Mouse (Mus musculus) liver, embryonic 14.5 days (tissue): ENCODE results near the gene Gramd4. TPM values are rescaled to one million over a fixed set of nuclear protein-coding genes. Genes with fewer than 3 reads are reported as not detected.

ENCODE experiments used
- ATAC-seq: fragments of 200-750 bp; cut with Nextera tagmentation; 2 replicates; pipeline ENCODE4 v1.8.0; 2017; ENCODE audit warnings: moderate number of reproducible peaks, mild to moderate bottlenecking, moderate library complexity; ENCODE audit not compliant: insufficient read depth
- DNase-seq, 3 experiments: peaks; one replicate each; pipeline ENCODE4 v3.0.0-alpha.2; 2012 to 2013; ENCODE audit warnings: low read depth in 3 of 3, low spot score in 3 of 3
- H3K27ac ChIP-seq: fragments of 300-500 bp; sonication (generic); 2 replicates; pipeline ENCODE4 v1.5.1; 2014; ENCODE audit warnings: moderate library complexity, mild to moderate bottlenecking, control low read depth, inconsistent platforms
- H3K27me3 ChIP-seq: fragments of 300-500 bp; sonication (generic); 2 replicates; pipeline ENCODE4 v1.6.1; 2014; ENCODE audit warnings: mild to moderate bottlenecking, low read length, moderate library complexity; ENCODE audit not compliant: control insufficient read depth, insufficient read depth
- H3K36me3 ChIP-seq: fragments of 300-500 bp; sonication (generic); replicated peaks from 2 replicates; pipeline ENCODE4 v1.6.1; 2014; ENCODE audit warnings: low read depth; ENCODE audit not compliant: control insufficient read depth, insufficient read depth
- H3K4me1 ChIP-seq, 2 experiments: fragments of 200-500 bp in 1 of 2; fragments of 300-500 bp in 1 of 2; sonication (generic) in 1 of 2; replicated peaks; 2 replicates each; pipeline ENCODE4 v1.6.1; 2012 to 2014; ENCODE audit warnings: antibody characterized with exemption in 1 of 2, inconsistent platforms in 1 of 2, low read length in 1 of 2; ENCODE audit not compliant: control insufficient read depth in 2 of 2, insufficient read depth in 2 of 2
- H3K4me2 ChIP-seq: fragments of 300-500 bp; sonication (generic); 2 replicates; pipeline ENCODE4 v1.6.1; 2014; ENCODE audit warnings: low read depth, mild to moderate bottlenecking, control low read depth, moderate library complexity
- H3K4me3 ChIP-seq, 2 experiments: fragments of 200-500 bp in 1 of 2; fragments of 300-500 bp in 1 of 2; sonication (generic) in 1 of 2; 2 replicates each; pipeline ENCODE4 v1.5.1; 2012 to 2014; ENCODE audit warnings: low read depth in 2 of 2, low read length in 2 of 2, mild to moderate bottlenecking in 2 of 2, control low read depth in 1 of 2, inconsistent platforms in 1 of 2, moderate library complexity in 1 of 2; ENCODE audit not compliant: insufficient read depth in 1 of 2
- H3K9ac ChIP-seq: fragments of 300-500 bp; sonication (generic); replicated peaks from 2 replicates; pipeline ENCODE4 v1.6.1; 2014; ENCODE audit warnings: mild to moderate bottlenecking, control low read depth, moderate library complexity
- H3K9me3 ChIP-seq: fragments of 300-500 bp; sonication (generic); 2 replicates; pipeline ENCODE4 v1.6.1; 2016; ENCODE audit warnings: low read length, mixed read lengths; ENCODE audit not compliant: control insufficient read depth
- CTCF ChIP-seq: IDR thresholded peaks from 2 replicates; pipeline ENCODE4 v1.5.1; 2016; ENCODE audit warnings: antibody characterized with exemption, low read depth, control low read depth
- EP300 ChIP-seq: IDR thresholded peaks from 2 replicates; pipeline ENCODE4 v1.6.1; 2016; ENCODE audit warnings: antibody characterized with exemption, low read depth
- WGBS: fragments of 180-500 bp; shearing (Covaris S2); extraction: QIAGEN DNeasy Blood & Tissue Kit; methylation state at CpG from one replicate; pipeline ENCODE4 v1.1.7; 2014; ENCODE audit not compliant: insufficient replicate concordance; 5-methylcytosine and 5-hydroxymethylcytosine counted together
- polyA plus RNA-seq, 2 experiments: library from polyadenylated mRNA; depleted of rRNA in 1 of 2; stranded (reverse) in 1 of 2; unstranded in 1 of 2; fragments of >200 nt; fragmentation: Nextera tagmentation in 1 of 2; extraction: Ambion mirVana in 1 of 2; gene quantifications; 2 replicates each; pipeline versions ENCODE4 v1.2.1 to v1.2.3; 2012 to 2014

The Gramd4 gene
- polyA plus RNA-seq, 2 experiments: 2.5 to 7.5 TPM

GRCm38 (mm10) chr15:86167787-86168504 lies 110.5 kb downstream of the Gramd4 start:
- TF ChIP-seq CTCF (no peak), EP300 (no peak)
- Histone ChIP-seq H3K27me3 (no peaks in the 10 kb centered on the region), H3K27ac (no peak overlapping the region), H3K36me3 (no peaks in the 10 kb centered on the region), H3K4me2 (no peak overlapping the region), H3K4me3 (no peak overlapping the region), H3K9me3 (no peaks in the 10 kb centered on the region), H3K9ac (no peak overlapping the region), H3K4me1 (no peaks in the 10 kb centered on the region; a peak in 1 of 4 replicates)
- DNase-seq: no peak
- WGBS: 54% methylated on average over 10 of the region's 10 CpGs
- ATAC-seq: no peak

GRCm38 (mm10) chr15:86168505-86168867 lies 111.0 kb downstream of the Gramd4 start:
- DNase-seq: no peak

GRCm38 (mm10) chr15:86168941-86169816 lies 111.7 kb downstream of the Gramd4 start:
- Histone ChIP-seq H3K27me3 (no peaks in the 10 kb centered on the region), H3K27ac (no peak overlapping the region), H3K36me3 (no peaks in the 10 kb centered on the region), H3K9ac (no peak overlapping the region), H3K4me2 (no peak overlapping the region), H3K4me3 (no peak overlapping the region), H3K4me1 (no peaks in the 10 kb centered on the region; a peak in 1 of 4 replicates), H3K9me3 (no peaks in the 10 kb centered on the region)
- ATAC-seq: no peak
- no peak for DNase-seq
- 64% methylated on average over 12 of the region's 12 CpGs for WGBS
- TF ChIP-seq CTCF (no peak), EP300 (no peak)

More at GRCm38 (mm10) chr15:86168505-86168867, 111.0 kb downstream of the Gramd4 start:
- no peaks in the 10 kb centered on the region for H3K27me3 ChIP-seq
- no peak overlapping the region for H3K4me3 ChIP-seq
- no peaks in the 10 kb centered on the region; a peak in 1 of 4 replicates for H3K4me1 ChIP-seq
- H3K9ac ChIP-seq: no peak overlapping the region
- 50% methylated on average over 7 of the region's 7 CpGs for WGBS
- no peak overlapping the region for H3K27ac ChIP-seq
- no peaks in the 10 kb centered on the region for H3K9me3 ChIP-seq
- H3K36me3 ChIP-seq: no peaks in the 10 kb centered on the region
- no peak overlapping the region for H3K4me2 ChIP-seq
- TF ChIP-seq EP300: no peak
- TF ChIP-seq CTCF: no peak
- no peak for ATAC-seq

GRCm38 (mm10) chr15:86169817-86170110 lies 112.3 kb downstream of the Gramd4 start:
- TF ChIP-seq EP300: no peak
- TF ChIP-seq CTCF: no peak
- no peaks in the 10 kb centered on the region; a peak in 2 of 4 replicates for H3K4me1 ChIP-seq
- ATAC-seq: no peak
- H3K27ac ChIP-seq: no peak overlapping the region
- H3K27me3 ChIP-seq: no peaks in the 10 kb centered on the region
- no peak overlapping the region for H3K4me2 ChIP-seq
- no peaks in the 10 kb centered on the region for H3K9me3 ChIP-seq
- DNase-seq: no peak
- no peak overlapping the region for H3K9ac ChIP-seq
- H3K4me3 ChIP-seq: no peak overlapping the region
- H3K36me3 ChIP-seq: no peaks in the 10 kb centered on the region
- WGBS: 59% methylated on average over 4 of the region's 4 CpGs

GRCm38 (mm10) chr15:86171316-86171715 lies 113.8 kb downstream of the Gramd4 start:
- 69% methylated on average over 12 of the region's 12 CpGs for WGBS
- Histone ChIP-seq H3K36me3 (no peaks in the 10 kb centered on the region), H3K27me3 (no peaks in the 10 kb centered on the region), H3K9ac (no peak overlapping the region), H3K4me1 (peaks cover 0 to 2% of the 10 kb centered on the region in 2 experiments; a peak in 2 of 4 replicates), H3K9me3 (no peaks in the 10 kb centered on the region), H3K27ac (no peak overlapping the region), H3K4me3 (no peak overlapping the region), H3K4me2 (no peak overlapping the region)
- no peak for ATAC-seq
- no peak for DNase-seq
- TF ChIP-seq CTCF (no peak), EP300 (no peak)
